Mouse (Mus musculus) heart, embryonic 12.5 days (tissue): ENCODE measurements around the gene Sh2d4b. TPM values are rescaled to one million over a fixed set of nuclear protein-coding genes. Genes with fewer than 3 reads are reported as not detected.

Experiments used
- ATAC-seq: fragments of 200-750 bp; cut with Nextera tagmentation; 2 replicates; pipeline ENCODE4 v1.8.0; 2017; ENCODE audit warnings: moderate TSS enrichment, moderate library complexity; ENCODE audit not compliant: insufficient number of reproducible peaks, low FRiP score
- H3K27ac ChIP-seq: fragments of 300-500 bp; sonication (generic); 2 replicates; pipeline ENCODE4 v1.5.1; 2016; ENCODE audit warnings: mild to moderate bottlenecking, moderate library complexity; ENCODE audit not compliant: poor library complexity, severe bottlenecking
- H3K27me3 ChIP-seq: fragments of 300-500 bp; sonication (generic); replicated peaks from 2 replicates; pipeline ENCODE4 v1.6.1; 2016; ENCODE audit warnings: mild to moderate bottlenecking, moderate library complexity
- H3K36me3 ChIP-seq: fragments of 300-500 bp; sonication (generic); 2 replicates; pipeline ENCODE4 v1.6.1; 2016; ENCODE audit warnings: mild to moderate bottlenecking, moderate library complexity
- H3K4me1 ChIP-seq: fragments of 300-500 bp; sonication (generic); replicated peaks from 2 replicates; pipeline ENCODE4 v1.6.1; 2016; ENCODE audit warnings: mild to moderate bottlenecking
- H3K4me2 ChIP-seq: fragments of 300-500 bp; sonication (generic); 2 replicates; pipeline ENCODE4 v1.6.1; 2016; ENCODE audit warnings: mild to moderate bottlenecking, moderate library complexity
- H3K4me3 ChIP-seq: fragments of 300-500 bp; sonication (generic); 2 replicates; pipeline ENCODE4 v1.5.1; 2016; ENCODE audit warnings: mild to moderate bottlenecking
- H3K9ac ChIP-seq: fragments of 300-500 bp; sonication (generic); 2 replicates; pipeline ENCODE4 v1.6.1; 2016; ENCODE audit warnings: mild to moderate bottlenecking, moderate library complexity
- H3K9me3 ChIP-seq: fragments of 300-500 bp; sonication (generic); replicated peaks from 2 replicates; pipeline ENCODE4 v1.6.1; 2016; ENCODE audit warnings: mild to moderate bottlenecking, moderate library complexity
- WGBS: fragments of 180-500 bp; shearing (Covaris S2); methylation state at CpG from one replicate; pipeline ENCODE4 v1.1.7; 2016; 5-methylcytosine and 5-hydroxymethylcytosine counted together
- polyA plus RNA-seq: library from polyadenylated mRNA; unstranded; fragments of >200 nt; fragmentation: Nextera tagmentation; extraction: Ambion mirVana; gene quantifications from 2 replicates; pipeline ENCODE4 v1.2.1, GENCODE M21; 2016

Gene Sh2d4b
- polyA plus RNA-seq, 1 experiment from 2014 or later: 0.50 TPM

DNA sequence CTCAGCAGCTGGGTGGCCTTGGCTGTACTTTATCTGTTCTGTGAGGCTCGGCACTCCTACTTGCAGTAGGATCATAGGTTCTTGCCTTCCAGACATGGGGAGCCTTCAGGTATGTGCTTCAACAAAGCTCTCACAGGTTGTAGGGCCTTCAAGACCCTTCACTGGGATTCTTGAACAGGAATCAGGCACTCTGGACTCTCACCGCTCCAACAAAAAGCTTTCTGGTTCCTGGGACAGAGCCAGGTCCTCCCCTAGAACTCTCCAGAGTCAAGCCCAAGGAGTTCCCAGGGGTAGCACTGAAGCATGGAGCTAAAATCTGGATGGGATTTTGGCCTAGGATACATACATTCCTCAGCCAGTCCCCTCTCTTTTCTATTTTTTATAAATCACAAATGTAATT is 3.9 kb downstream of the Sh2d4b start:
- Histone ChIP-seq H3K4me1 (peaks cover 27% of the 10 kb centered on the region), H3K36me3 (no peaks in the 10 kb centered on the region), H3K4me2 (no peak overlapping the region), H3K27me3 (no peaks in the 10 kb centered on the region), H3K27ac (no peak overlapping the region), H3K9me3 (no peaks in the 10 kb centered on the region), H3K9ac (no peak overlapping the region), H3K4me3 (no peak overlapping the region)
- WGBS: 75% methylated on average over 2 of the region's 2 CpGs
- ATAC-seq: no peak

- H3K27me3 ChIP-seq: no peaks in the 10 kb centered on the region
- WGBS: 74% methylated on average over 6 of the region's 6 CpGs
- no peak for ATAC-seq
Observed at GRCm38 (mm10) chr14:40886428-40887202, 6.5 kb downstream of the Sh2d4b start.

DNA sequence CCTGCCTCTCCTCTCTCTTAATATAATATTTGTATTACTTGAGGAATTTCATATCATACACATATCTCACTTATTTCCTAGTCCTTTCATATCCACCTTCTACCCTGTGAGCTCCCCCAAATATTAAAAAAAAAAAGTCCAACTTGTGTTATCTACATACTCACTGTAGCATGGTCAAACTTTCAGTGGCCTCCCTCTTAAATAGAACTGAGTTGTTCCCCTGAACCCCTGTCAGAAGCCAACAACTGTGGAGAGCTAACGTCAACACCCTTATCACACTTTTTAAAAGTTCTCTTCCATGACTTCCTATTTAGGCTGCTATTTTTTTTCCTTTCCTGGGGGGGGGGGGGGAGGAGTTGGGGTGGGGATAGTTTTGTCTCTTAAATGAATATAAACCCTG is 7.3 kb downstream of the Sh2d4b start:
- WGBS: 4% methylated on average over 1 of the region's 1 CpGs
- H3K27me3 ChIP-seq: no peaks in the 10 kb centered on the region
- H3K27ac ChIP-seq: no peak overlapping the region
- ATAC-seq: no peak
- H3K9me3 ChIP-seq: no peaks in the 10 kb centered on the region
- H3K4me1 ChIP-seq: peaks cover 17% of the 10 kb centered on the region
- H3K36me3 ChIP-seq: no peaks in the 10 kb centered on the region
- H3K4me3 ChIP-seq: no peak overlapping the region
- H3K9ac ChIP-seq: no peak overlapping the region
- H3K4me2 ChIP-seq: no peak overlapping the region

More at GRCm38 (mm10) chr14:40886428-40887202, 6.5 kb downstream of the Sh2d4b start:
- Histone ChIP-seq H3K27ac (no peak overlapping the region), H3K4me3 (no peak overlapping the region), H3K4me2 (no peak overlapping the region), H3K9me3 (no peaks in the 10 kb centered on the region), H3K36me3 (no peaks in the 10 kb centered on the region), H3K4me1 (peaks cover 17% of the 10 kb centered on the region), H3K9ac (no peak overlapping the region)

- Histone ChIP-seq H3K9me3 (no peaks in the 10 kb centered on the region), H3K36me3 (no peaks in the 10 kb centered on the region), H3K4me2 (peak overlapping the region; percentile 30), H3K9ac (no peak overlapping the region), H3K27me3 (no peaks in the 10 kb centered on the region), H3K27ac (0 out of 2 replicates have a peak overlapping the region, but pooled peaks have one; percentile 13), H3K4me3 (no peak overlapping the region), H3K4me1 (peaks cover 17% of the 10 kb centered on the region)
- ATAC-seq: no peak
- WGBS: 17% methylated on average over 4 of the region's 4 CpGs
Observed at GRCm38 (mm10) chr14:40885225-40885624, 7.8 kb downstream of the Sh2d4b start.

DNA sequence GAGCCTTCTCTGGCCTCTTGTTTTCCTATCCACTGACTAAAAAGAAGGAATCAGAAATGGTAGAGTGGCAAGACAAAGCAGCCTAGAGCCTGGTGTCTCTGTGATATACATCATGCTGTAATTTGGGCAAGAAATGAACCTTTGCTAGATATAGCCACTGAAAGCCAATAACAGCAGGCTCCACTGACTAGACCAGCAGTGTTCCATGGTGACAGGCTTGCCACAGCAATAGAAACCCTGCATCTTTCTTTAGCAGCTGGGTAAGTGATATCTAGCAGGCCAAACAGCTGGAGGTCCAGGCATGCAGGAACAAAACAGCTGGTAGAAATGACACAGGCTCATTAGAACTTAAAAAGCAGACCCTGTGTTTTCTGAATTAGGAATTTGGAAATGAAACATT is 18.5 kb downstream of the Sh2d4b start:
- no peak overlapping the region for H3K4me2 ChIP-seq
- ATAC-seq: no peak
- no peaks in the 10 kb centered on the region for H3K9me3 ChIP-seq

DNA sequence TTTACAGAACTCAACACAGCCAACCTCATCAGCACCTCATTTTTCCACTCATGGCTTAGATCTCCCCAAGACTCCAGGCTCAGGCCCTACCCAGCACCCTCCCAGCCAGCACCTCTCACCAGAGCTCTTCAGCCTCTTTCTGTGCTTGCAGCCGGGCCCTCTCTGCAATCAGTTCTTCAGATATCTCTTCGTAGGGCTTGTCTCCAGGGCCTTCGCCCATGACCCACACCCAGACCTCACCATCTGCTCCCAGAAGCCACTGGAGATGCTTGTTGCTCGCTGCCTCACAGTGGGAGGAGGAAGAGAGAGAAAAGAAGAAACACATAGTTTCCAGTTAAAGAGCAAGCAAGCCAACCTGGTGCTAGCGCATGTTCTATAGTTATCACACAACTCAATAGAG is 19.1 kb downstream of the Sh2d4b start:
- H3K27me3 ChIP-seq: no peaks in the 10 kb centered on the region
- 69% methylated on average over 5 of the region's 5 CpGs for whole genome bisulfite sequencing
- H3K27ac ChIP-seq: no peak overlapping the region
- no peaks in the 10 kb centered on the region for H3K4me1 ChIP-seq
- H3K9me3 ChIP-seq: no peaks in the 10 kb centered on the region
- H3K4me3 ChIP-seq: no peak overlapping the region
- H3K9ac ChIP-seq: no peak overlapping the region
- no peaks in the 10 kb centered on the region for H3K36me3 ChIP-seq
- ATAC-seq: no peak
- no peak overlapping the region for H3K4me2 ChIP-seq

More for the DNA sequence above, 18.5 kb downstream of the Sh2d4b start:
- Histone ChIP-seq H3K27ac (no peak overlapping the region), H3K4me1 (no peaks in the 10 kb centered on the region), H3K36me3 (no peaks in the 10 kb centered on the region), H3K27me3 (no peaks in the 10 kb centered on the region), H3K9ac (no peak overlapping the region), H3K4me3 (no peak overlapping the region)

DNA sequence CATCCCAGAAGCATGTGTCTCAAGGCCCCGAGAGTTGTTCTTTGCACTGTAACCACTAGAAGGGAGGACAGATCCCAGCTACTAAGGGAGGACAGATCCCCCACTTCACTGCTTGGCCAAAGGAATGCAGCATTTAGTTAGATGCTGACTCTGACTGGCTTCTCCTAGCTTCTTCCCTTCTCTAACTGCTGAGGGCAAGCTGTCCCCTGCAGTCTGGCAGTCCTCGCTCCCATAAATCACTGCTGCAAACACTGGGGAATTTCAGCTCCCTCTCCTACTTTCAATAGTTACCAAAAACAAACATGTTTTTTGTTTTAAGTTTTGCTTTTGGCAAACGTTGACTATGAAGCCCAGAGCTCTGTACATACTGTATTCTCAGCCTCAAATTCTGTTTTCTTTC is 22.5 kb downstream of the Sh2d4b start:
- Histone ChIP-seq H3K27me3 (no peaks in the 10 kb centered on the region), H3K4me3 (no peak overlapping the region), H3K4me1 (no peaks in the 10 kb centered on the region), H3K9me3 (no peaks in the 10 kb centered on the region), H3K9ac (no peak overlapping the region), H3K36me3 (no peaks in the 10 kb centered on the region), H3K27ac (no peak overlapping the region), H3K4me2 (no peak overlapping the region)
- WGBS: 73% methylated on average over 3 of the region's 3 CpGs
- no peak for ATAC-seq

- ATAC-seq: no peak
- H3K4me2 ChIP-seq: no peak overlapping the region
- H3K27me3 ChIP-seq: no peaks in the 10 kb centered on the region
- no peaks in the 10 kb centered on the region for H3K4me1 ChIP-seq
- no peaks in the 10 kb centered on the region for H3K9me3 ChIP-seq
- H3K27ac ChIP-seq: no peak overlapping the region
- H3K9ac ChIP-seq: no peak overlapping the region
- WGBS: 64% methylated on average over 6 of the region's 6 CpGs
- H3K36me3 ChIP-seq: no peaks in the 10 kb centered on the region
- no peak overlapping the region for H3K4me3 ChIP-seq
Observed at GRCm38 (mm10) chr14:40864811-40865514, 28.1 kb downstream of the Sh2d4b start.

DNA sequence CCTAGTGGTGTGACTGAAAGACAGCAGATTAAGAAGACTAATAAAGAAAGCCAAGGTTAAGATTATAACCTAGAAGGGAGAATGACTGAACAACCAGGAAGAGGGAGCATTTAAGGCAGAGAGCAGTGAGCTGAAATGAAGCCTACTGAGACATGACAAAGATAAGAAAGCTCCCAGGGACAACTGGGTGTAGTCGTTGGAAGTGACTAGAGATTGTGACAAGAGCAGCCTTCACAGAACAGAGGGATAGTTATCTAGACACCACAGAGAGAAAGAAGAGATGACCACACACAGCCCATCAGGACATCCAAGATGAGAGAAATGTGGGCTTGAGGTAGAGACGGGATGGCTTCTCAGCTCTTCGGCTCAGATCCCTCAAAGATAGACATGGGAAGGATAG is 29.4 kb downstream of the Sh2d4b start:
- Histone ChIP-seq H3K4me3 (no peak overlapping the region), H3K9ac (no peak overlapping the region), H3K4me2 (no peak overlapping the region), H3K4me1 (no peaks in the 10 kb centered on the region), H3K27ac (no peak overlapping the region), H3K9me3 (no peaks in the 10 kb centered on the region), H3K36me3 (no peaks in the 10 kb centered on the region), H3K27me3 (no peaks in the 10 kb centered on the region)
- no peak for ATAC-seq
- 47% methylated on average over 3 of the region's 3 CpGs for WGBS

GRCm38 (mm10) chr14:40863022-40863421 is 30.0 kb downstream of the Sh2d4b start:
- H3K4me2 ChIP-seq: no peak overlapping the region

DNA sequence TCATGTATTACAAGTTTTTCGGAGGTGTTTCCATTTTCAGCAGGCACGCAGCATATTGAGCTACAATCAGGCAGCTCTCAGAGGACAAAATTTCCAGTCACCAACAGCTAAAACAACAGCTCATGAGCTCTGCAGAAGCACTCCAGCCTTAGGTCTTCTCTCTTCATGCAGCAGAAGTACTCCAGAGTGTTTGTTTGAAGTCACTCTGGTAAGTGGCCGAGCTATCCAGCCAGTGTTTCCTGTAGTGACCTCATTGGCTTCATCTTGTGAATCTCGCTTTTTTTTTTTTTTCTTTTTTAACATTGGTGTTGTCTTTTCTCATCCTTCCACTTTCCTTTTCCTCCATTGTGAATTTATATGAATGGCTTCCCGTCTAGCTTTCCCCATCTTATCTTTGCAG is 40.1 kb downstream of the Sh2d4b start:
- H3K9me3 ChIP-seq: no peaks in the 10 kb centered on the region
- no peaks in the 10 kb centered on the region for H3K36me3 ChIP-seq
- no peak overlapping the region for H3K27ac ChIP-seq
- H3K4me3 ChIP-seq: no peak overlapping the region
- no peaks in the 10 kb centered on the region for H3K27me3 ChIP-seq
- ATAC-seq: no peak
- no peak overlapping the region for H3K4me2 ChIP-seq
- no peaks in the 10 kb centered on the region for H3K4me1 ChIP-seq
- 51% methylated on average over 5 of the region's 5 CpGs for WGBS
- no peak overlapping the region for H3K9ac ChIP-seq

More at GRCm38 (mm10) chr14:40863022-40863421, 30.0 kb downstream of the Sh2d4b start:
- Histone ChIP-seq H3K4me3 (no peak overlapping the region), H3K36me3 (no peaks in the 10 kb centered on the region), H3K9me3 (no peaks in the 10 kb centered on the region), H3K9ac (no peak overlapping the region), H3K4me1 (no peaks in the 10 kb centered on the region), H3K27ac (no peak overlapping the region), H3K27me3 (no peaks in the 10 kb centered on the region)
- no peak for ATAC-seq
